Mouse (Mus musculus): ENCODE results near the gene Usp46. TPM values are rescaled to one million over a fixed set of nuclear protein-coding genes. Genes with fewer than 3 reads are reported as not detected.
A peak's percentile ranks its signal among the peaks of the same experiment; 100 is the strongest.

The Usp46 gene
- polyA plus RNA-seq, 2 experiments, result 20.0 to 39.1 TPM

GRCm38 (mm10) chr5:73989532-73989931 is 78.7 kb downstream of the Usp46 start:
- whole genome bisulfite sequencing, result 94% methylated on average over 3 of the region's 3 CpGs
- TF ChIP-seq POLR2A (IDR thresholded peaks at IDR 0.05; ENCODE audit: borderline replicate concordance, extremely low read depth, insufficient read depth, insufficient read length), result no peak
- Histone ChIP-seq H3K27me3 (ENCODE audit: control insufficient read depth, insufficient read depth, low read length) (no peaks in the 10 kb centered on the region), H3K27ac (replicated peaks; ENCODE audit: low read depth, low read length) (no peak overlapping the region), H3K9ac (ENCODE audit: low read depth, low read length, severe bottlenecking) (no peak overlapping the region), H3K4me3 (replicated peaks; ENCODE audit: low read length) (no peak overlapping the region), H3K36me3 (ENCODE audit: control insufficient read depth, insufficient read depth, low read length) (no peaks in the 10 kb centered on the region), H3K4me1 (ENCODE audit: control insufficient read depth, insufficient read depth, low read length) (no peaks in the 10 kb centered on the region), H3K9me3 (ENCODE audit: control insufficient read depth, low read length) (no peaks in the 10 kb centered on the region), H3K4me2 (replicated peaks; ENCODE audit: low read depth, low read length, severe bottlenecking) (no peak overlapping the region)
- ATAC-seq (ENCODE audit: low FRiP score, low read depth) (no peak), DNase-seq (ENCODE audit: low spot score) (no peak)

GRCm38 (mm10) chr5:73987777-73988560 is 80.3 kb downstream of the Usp46 start:
- ATAC-seq (ENCODE audit: low FRiP score, low read depth), result no peak

DNA sequence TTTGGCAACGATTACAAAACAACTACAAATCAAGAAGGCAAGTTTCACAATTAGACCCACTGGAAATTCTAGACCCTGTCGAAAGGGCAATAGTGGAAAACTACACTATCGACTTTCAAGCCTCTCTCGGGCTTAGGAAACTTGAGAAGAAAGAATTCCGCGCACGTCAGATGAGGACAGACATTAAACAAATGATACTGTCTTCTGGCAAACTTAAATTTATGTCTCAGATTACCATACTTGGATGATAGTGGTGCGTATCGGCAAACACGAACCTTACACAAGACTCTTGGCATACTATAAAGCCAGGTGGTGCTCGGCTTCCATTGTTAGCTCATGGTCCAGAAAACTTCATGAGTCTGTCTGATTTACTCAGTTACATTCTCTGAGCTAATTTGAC is 90.8 kb downstream of the Usp46 start:
- Histone ChIP-seq H3K36me3 (ENCODE audit: control insufficient read depth, insufficient read depth, low read length) (no peaks in the 10 kb centered on the region), H3K4me3 (replicated peaks; ENCODE audit: low read length) (no peak overlapping the region), H3K4me2 (replicated peaks; ENCODE audit: low read depth, low read length, severe bottlenecking) (no peak overlapping the region), H3K27ac (replicated peaks; ENCODE audit: low read depth, low read length) (no peak overlapping the region), H3K9me3 (ENCODE audit: control insufficient read depth, low read length) (no peaks in the 10 kb centered on the region), H3K4me1 (ENCODE audit: control insufficient read depth, insufficient read depth, low read length) (no peaks in the 10 kb centered on the region), H3K27me3 (ENCODE audit: control insufficient read depth, insufficient read depth, low read length) (no peaks in the 10 kb centered on the region), H3K9ac (ENCODE audit: low read depth, low read length, severe bottlenecking) (no peak overlapping the region)
- ATAC-seq (ENCODE audit: low FRiP score, low read depth) (peak; percentile 26; the same call in 1 of the 2 replicates), DNase-seq (ENCODE audit: low spot score) (peak; percentile 31)
- TF ChIP-seq POLR2A (IDR thresholded peaks at IDR 0.05; ENCODE audit: borderline replicate concordance, extremely low read depth, insufficient read depth, insufficient read length), result no peak
- 63% methylated on average over 11 of the region's 11 CpGs for WGBS

More at GRCm38 (mm10) chr5:73987777-73988560, 80.3 kb downstream of the Usp46 start:
- no peak overlapping the region for H3K4me2 ChIP-seq (replicated peaks; ENCODE audit: low read depth, low read length, severe bottlenecking)
- no peak overlapping the region for H3K27ac ChIP-seq (replicated peaks; ENCODE audit: low read depth, low read length)
- no peak for TF ChIP-seq POLR2A (IDR thresholded peaks at IDR 0.05; ENCODE audit: borderline replicate concordance, extremely low read depth, insufficient read depth, insufficient read length)
- DNase-seq (ENCODE audit: low spot score), result no peak
- no peak overlapping the region for H3K4me3 ChIP-seq (replicated peaks; ENCODE audit: low read length)
- no peak overlapping the region for H3K9ac ChIP-seq (ENCODE audit: low read depth, low read length, severe bottlenecking)
- WGBS, result 88% methylated on average over 13 of the region's 13 CpGs
- H3K27me3 ChIP-seq (ENCODE audit: control insufficient read depth, insufficient read depth, low read length), result no peaks in the 10 kb centered on the region
- H3K9me3 ChIP-seq (ENCODE audit: control insufficient read depth, low read length), result no peaks in the 10 kb centered on the region
- H3K4me1 ChIP-seq (ENCODE audit: control insufficient read depth, insufficient read depth, low read length), result no peaks in the 10 kb centered on the region
- no peaks in the 10 kb centered on the region for H3K36me3 ChIP-seq (ENCODE audit: control insufficient read depth, insufficient read depth, low read length)

DNA sequence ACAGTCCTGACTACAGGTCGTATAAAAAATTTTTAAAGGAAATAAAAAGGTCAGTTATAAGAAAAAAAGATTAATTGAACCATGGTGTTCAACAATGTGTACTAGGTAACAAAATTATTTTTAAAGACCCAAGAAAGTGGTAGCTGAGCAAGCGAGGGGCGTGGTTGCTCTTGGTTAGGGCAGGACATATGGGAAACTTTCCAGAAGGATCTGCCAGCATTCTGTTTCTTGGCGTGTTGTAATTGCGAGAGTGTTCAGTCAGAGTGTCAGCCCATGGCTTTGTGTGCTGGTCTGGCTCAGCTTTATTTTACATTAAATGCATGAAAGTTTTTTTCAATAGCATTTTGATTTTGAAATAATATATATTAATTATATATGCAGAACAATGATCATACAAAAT is 96.5 kb downstream of the Usp46 start:
- H3K9me3 ChIP-seq (ENCODE audit: control insufficient read depth, low read length), result no peaks in the 10 kb centered on the region
- H3K4me2 ChIP-seq (replicated peaks; ENCODE audit: low read depth, low read length, severe bottlenecking), result no peak overlapping the region
- no peak overlapping the region for H3K27ac ChIP-seq (replicated peaks; ENCODE audit: low read depth, low read length)
- H3K27me3 ChIP-seq (ENCODE audit: control insufficient read depth, insufficient read depth, low read length), result no peaks in the 10 kb centered on the region
- WGBS, result 45% methylated on average over 5 of the region's 5 CpGs
- ATAC-seq (ENCODE audit: low FRiP score, low read depth), result no peak
- H3K36me3 ChIP-seq (ENCODE audit: control insufficient read depth, insufficient read depth, low read length), result no peaks in the 10 kb centered on the region
- no peak overlapping the region for H3K9ac ChIP-seq (ENCODE audit: low read depth, low read length, severe bottlenecking)
- DNase-seq (ENCODE audit: low spot score), result peak; percentile 47
- H3K4me1 ChIP-seq (ENCODE audit: control insufficient read depth, insufficient read depth, low read length), result 0 out of 2 replicates have a peak, but pooled peaks cover 6% of the 10 kb centered on the region
- TF ChIP-seq POLR2A (IDR thresholded peaks at IDR 0.05; ENCODE audit: borderline replicate concordance, extremely low read depth, insufficient read depth, insufficient read length), result no peak
- no peak overlapping the region for H3K4me3 ChIP-seq (replicated peaks; ENCODE audit: low read length)

DNA sequence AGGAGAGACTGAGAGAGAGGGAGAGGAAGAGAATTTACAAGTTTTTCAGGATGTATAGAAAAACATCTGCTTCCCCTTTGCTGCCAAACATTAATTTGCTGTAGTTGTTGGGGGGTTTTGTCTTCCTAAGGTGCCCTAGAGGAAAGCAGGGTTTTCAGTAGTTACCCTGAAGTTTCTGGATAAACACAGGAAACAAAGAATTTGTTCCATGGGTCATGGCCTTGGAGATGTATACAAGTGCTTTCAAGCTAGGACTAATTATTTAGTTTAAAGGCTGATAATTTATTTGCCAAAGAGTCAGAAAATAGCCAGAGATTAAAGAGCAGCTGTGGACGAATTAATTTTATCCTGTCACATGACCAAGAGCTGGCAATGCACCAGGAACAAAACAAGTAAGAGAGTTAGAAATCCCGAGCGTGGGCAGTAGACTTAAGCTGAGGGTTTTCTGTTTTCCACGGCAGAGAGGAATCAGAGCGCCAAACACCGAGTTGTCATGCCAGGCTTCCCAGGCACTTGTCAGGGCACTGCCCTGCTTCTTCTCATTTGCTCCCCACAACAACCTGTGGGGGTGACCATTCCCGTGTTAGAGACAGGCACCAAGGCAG is 98.1 kb downstream of the Usp46 start:
- ATAC-seq (ENCODE audit: low FRiP score, low read depth) (no peak), DNase-seq (ENCODE audit: low spot score) (peak; percentile 36)
- no peaks in the 10 kb centered on the region for H3K27me3 ChIP-seq (ENCODE audit: control insufficient read depth, insufficient read depth, low read length)
- WGBS, result 30% methylated on average over 7 of the region's 7 CpGs
- H3K27ac ChIP-seq (replicated peaks; ENCODE audit: low read depth, low read length), result no peak overlapping the region
- no peaks in the 10 kb centered on the region for H3K36me3 ChIP-seq (ENCODE audit: control insufficient read depth, insufficient read depth, low read length)
- TF ChIP-seq POLR2A (IDR thresholded peaks at IDR 0.05; ENCODE audit: borderline replicate concordance, extremely low read depth, insufficient read depth, insufficient read length), result no peak
- no peaks in the 10 kb centered on the region for H3K9me3 ChIP-seq (ENCODE audit: control insufficient read depth, low read length)
- H3K4me3 ChIP-seq (replicated peaks; ENCODE audit: low read length), result no peak overlapping the region
- 0 out of 2 replicates have a peak, but pooled peaks cover 6% of the 10 kb centered on the region for H3K4me1 ChIP-seq (ENCODE audit: control insufficient read depth, insufficient read depth, low read length)
- H3K9ac ChIP-seq (ENCODE audit: low read depth, low read length, severe bottlenecking), result no peak overlapping the region
- H3K4me2 ChIP-seq (replicated peaks; ENCODE audit: low read depth, low read length, severe bottlenecking), result no peak overlapping the region

Measured in limb, embryonic 14.5 days (tissue).